Mouse (Mus musculus) forebrain, embryonic 14.5 days (tissue): ENCODE results near the gene Gadd45a. TPM values are rescaled to one million over a fixed set of nuclear protein-coding genes. Genes with fewer than 3 reads are reported as not detected.
A peak's percentile ranks its signal among the peaks of the same experiment; 100 is the strongest.

ENCODE experiments used
- ATAC-seq: fragments of 200-750 bp; cut with Nextera tagmentation; 2 replicates; pipeline ENCODE4 v1.8.0; 2017; ENCODE audit warnings: mild to moderate bottlenecking, moderate library complexity
- DNase-seq: peaks from one replicate; pipeline ENCODE4 v3.0.0-alpha.2; 2015; ENCODE audit warnings: low spot score
- H3K27ac ChIP-seq: fragments of 300-500 bp; sonication (generic); 2 replicates; pipeline ENCODE4 v1.5.1; 2014; ENCODE audit warnings: low read depth, mild to moderate bottlenecking, control low read depth, low read length, moderate library complexity
- H3K27me3 ChIP-seq: fragments of 300-500 bp; sonication (generic); replicated peaks from 2 replicates; pipeline ENCODE4 v1.6.1; 2014; ENCODE audit warnings: low read length, control low read depth, mixed read lengths; ENCODE audit not compliant: control insufficient read depth, insufficient read depth
- H3K36me3 ChIP-seq: fragments of 300-500 bp; sonication (generic); 2 replicates; pipeline ENCODE4 v1.6.1; 2014; ENCODE audit warnings: low read length, control low read depth; ENCODE audit not compliant: control insufficient read depth, insufficient read depth
- H3K4me1 ChIP-seq: fragments of 300-500 bp; sonication (generic); 2 replicates; pipeline ENCODE4 v1.6.1; 2014; ENCODE audit warnings: antibody characterized with exemption, low read length, control low read depth; ENCODE audit not compliant: control insufficient read depth, insufficient read depth
- H3K4me2 ChIP-seq: fragments of 300-500 bp; sonication (generic); 2 replicates; pipeline ENCODE4 v1.6.1; 2014; ENCODE audit warnings: mild to moderate bottlenecking, control low read depth, low read length
- H3K4me3 ChIP-seq: fragments of 300-500 bp; sonication (generic); 2 replicates; pipeline ENCODE4 v1.5.1; 2014; ENCODE audit warnings: low read depth, low read length, control low read depth
- H3K9ac ChIP-seq: fragments of 300-500 bp; sonication (generic); 2 replicates; pipeline ENCODE4 v1.6.1; 2014; ENCODE audit warnings: mild to moderate bottlenecking, low read length, control low read depth, moderate library complexity
- H3K9me3 ChIP-seq: fragments of 300-500 bp; sonication (generic); replicated peaks from 2 replicates; pipeline ENCODE4 v1.6.1; 2016; ENCODE audit warnings: low read length, control low read depth, mixed read lengths; ENCODE audit not compliant: control insufficient read depth
- WGBS: fragments of 180-500 bp; shearing (Covaris S2); extraction: QIAGEN DNeasy Blood & Tissue Kit; methylation state at CpG from one replicate; pipeline ENCODE4 v1.1.7; 2014; 5-methylcytosine and 5-hydroxymethylcytosine counted together
- polyA plus RNA-seq: library from polyadenylated mRNA; unstranded; fragments of >200 nt; fragmentation: Nextera tagmentation; extraction: Ambion mirVana; gene quantifications from 2 replicates; pipeline ENCODE4 v1.2.1, GENCODE M21; 2014

Gadd45a gene
- polyA plus RNA-seq, 1 experiment from 2014 or later: 9.4 TPM

DNA sequence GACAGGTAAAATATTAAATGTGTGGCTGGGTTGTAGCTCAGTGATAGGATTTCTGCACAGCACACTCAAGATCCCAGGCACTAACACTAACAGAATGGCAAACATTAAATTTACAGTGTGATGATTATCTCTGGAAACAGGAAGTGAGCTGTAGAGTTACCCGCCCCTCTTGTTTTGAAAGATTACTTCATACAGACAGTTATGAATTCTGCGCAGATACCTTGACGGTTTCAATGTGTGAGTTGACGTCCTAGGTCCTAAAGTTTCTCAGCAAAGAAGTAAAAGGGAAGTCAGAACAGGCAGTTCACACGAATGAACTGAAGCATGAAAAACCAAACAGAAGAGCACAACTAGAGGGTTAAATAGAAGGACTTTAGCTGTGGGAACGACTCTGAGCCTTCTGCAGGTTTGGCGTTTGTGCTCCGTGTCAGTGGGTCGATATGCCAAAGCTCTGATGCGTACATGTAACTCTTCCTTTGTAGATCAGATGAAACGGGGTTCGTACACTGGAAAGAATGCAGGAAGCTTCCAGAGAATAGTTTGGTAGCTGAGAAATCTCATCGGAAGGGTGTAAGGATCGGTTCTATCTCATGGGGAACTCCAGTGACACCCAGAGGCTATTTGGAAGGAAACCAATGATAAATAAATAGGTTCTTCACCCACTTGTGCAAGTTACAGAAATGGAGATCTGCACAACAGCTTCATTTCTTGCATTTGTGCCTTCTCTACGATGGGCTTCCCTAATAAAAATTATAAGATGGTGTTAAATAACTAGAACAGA lies 19.0 kb upstream of the Gadd45a start:
- DNase-seq: no peak
- WGBS: 84% methylated on average over 15 of the region's 15 CpGs
- H3K4me1 ChIP-seq: no peaks in the 10 kb centered on the region
- H3K4me3 ChIP-seq: no peak overlapping the region
- H3K27me3 ChIP-seq: no peaks in the 10 kb centered on the region
- no peak overlapping the region for H3K9ac ChIP-seq
- H3K36me3 ChIP-seq: no peaks in the 10 kb centered on the region
- H3K9me3 ChIP-seq: no peaks in the 10 kb centered on the region
- no peak overlapping the region for H3K4me2 ChIP-seq
- no peak for ATAC-seq
- H3K27ac ChIP-seq: no peak overlapping the region

DNA sequence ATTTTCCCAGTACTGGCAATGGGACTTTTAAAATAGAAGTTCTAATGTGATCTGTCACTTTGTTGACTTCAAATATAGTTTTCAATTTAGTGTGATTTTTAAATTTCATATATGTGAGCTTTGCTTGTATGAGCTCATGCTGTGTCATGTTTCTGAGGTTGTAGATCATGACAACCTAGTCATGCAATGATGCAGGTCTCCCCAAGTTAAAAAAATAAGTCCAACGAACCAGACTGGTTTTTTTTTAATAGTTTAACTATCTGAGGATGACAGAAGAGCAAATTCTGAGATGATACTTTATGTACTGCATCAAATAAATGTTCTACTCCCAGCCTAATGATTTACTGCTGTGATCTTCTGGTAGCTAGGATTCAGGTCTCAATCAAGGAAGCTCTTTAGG lies 12.8 kb upstream of the Gadd45a start:
- H3K36me3 ChIP-seq: no peaks in the 10 kb centered on the region
- 75% methylated on average over 1 of the region's 1 CpGs for WGBS
- no peak overlapping the region for H3K9ac ChIP-seq
- H3K4me1 ChIP-seq: peaks cover 9% of the 10 kb centered on the region; the same call in 1 of the 2 replicates
- no peak for ATAC-seq
- no peak for DNase-seq
- no peak overlapping the region for H3K4me3 ChIP-seq
- no peak overlapping the region for H3K4me2 ChIP-seq
- no peak overlapping the region for H3K27ac ChIP-seq
- no peaks in the 10 kb centered on the region for H3K27me3 ChIP-seq
- no peaks in the 10 kb centered on the region for H3K9me3 ChIP-seq

- no peaks in the 10 kb centered on the region for H3K27me3 ChIP-seq
- 41% methylated on average over 2 of the region's 2 CpGs for WGBS
- H3K27ac ChIP-seq: no peak overlapping the region
- no peaks in the 10 kb centered on the region for H3K36me3 ChIP-seq
- no peaks in the 10 kb centered on the region for H3K9me3 ChIP-seq
- DNase-seq (no peak), ATAC-seq (peak; percentile 51; the same call in 1 of the 2 replicates)
- peaks cover 9% of the 10 kb centered on the region; the same call in 1 of the 2 replicates for H3K4me1 ChIP-seq
- H3K9ac ChIP-seq: no peak overlapping the region
- no peak overlapping the region for H3K4me2 ChIP-seq
- H3K4me3 ChIP-seq: no peak overlapping the region
Observed at GRCm38 (mm10) chr6:67049695-67050038, 12.4 kb upstream of the Gadd45a start.

GRCm38 (mm10) chr6:67048880-67049694 lies 11.8 kb upstream of the Gadd45a start:
- no peak overlapping the region for H3K4me2 ChIP-seq
- ATAC-seq (peak; percentile 83), DNase-seq (peak; percentile 67)
- peaks cover 9% of the 10 kb centered on the region; the same call in 1 of the 2 replicates for H3K4me1 ChIP-seq
- H3K27ac ChIP-seq: no peak overlapping the region
- H3K9ac ChIP-seq: no peak overlapping the region
- 32% methylated on average over 7 of the region's 7 CpGs for WGBS
- H3K4me3 ChIP-seq: no peak overlapping the region
- H3K27me3 ChIP-seq: no peaks in the 10 kb centered on the region
- no peaks in the 10 kb centered on the region for H3K9me3 ChIP-seq
- no peaks in the 10 kb centered on the region for H3K36me3 ChIP-seq

GRCm38 (mm10) chr6:67048052-67048691 lies 10.9 kb upstream of the Gadd45a start:
- Histone ChIP-seq H3K9me3 (no peaks in the 10 kb centered on the region), H3K36me3 (no peaks in the 10 kb centered on the region), H3K27me3 (no peaks in the 10 kb centered on the region), H3K9ac (no peak overlapping the region), H3K27ac (no peak overlapping the region), H3K4me3 (no peak overlapping the region), H3K4me1 (peaks cover 9% of the 10 kb centered on the region; the same call in 1 of the 2 replicates), H3K4me2 (no peak overlapping the region)
- DNase-seq: peak; percentile 66
- WGBS: 57% methylated on average over 3 of the region's 3 CpGs
- ATAC-seq: peak; percentile 72

- Histone ChIP-seq H3K27me3 (no peaks in the 10 kb centered on the region), H3K4me1 (peaks cover 9% of the 10 kb centered on the region; the same call in 1 of the 2 replicates), H3K4me2 (no peak overlapping the region), H3K27ac (no peak overlapping the region), H3K36me3 (no peaks in the 10 kb centered on the region), H3K9me3 (no peaks in the 10 kb centered on the region), H3K9ac (no peak overlapping the region), H3K4me3 (no peak overlapping the region)
- ATAC-seq: no peak
- 89% methylated on average over 3 of the region's 3 CpGs for WGBS
- DNase-seq: no peak
Observed at GRCm38 (mm10) chr6:67046937-67047336, 9.7 kb upstream of the Gadd45a start.

- no peaks in the 10 kb centered on the region for H3K9me3 ChIP-seq
- ATAC-seq (no peak), DNase-seq (no peak)
- H3K27me3 ChIP-seq: no peaks in the 10 kb centered on the region
- H3K4me2 ChIP-seq: no peak overlapping the region
- H3K4me1 ChIP-seq: peaks cover 9% of the 10 kb centered on the region; the same call in 1 of the 2 replicates
- 93% methylated on average over 3 of the region's 3 CpGs for WGBS
- H3K9ac ChIP-seq: no peak overlapping the region
- no peaks in the 10 kb centered on the region for H3K36me3 ChIP-seq
- no peak overlapping the region for H3K27ac ChIP-seq
- no peak overlapping the region for H3K4me3 ChIP-seq
Observed at GRCm38 (mm10) chr6:67045424-67045823, 8.2 kb upstream of the Gadd45a start.

DNA sequence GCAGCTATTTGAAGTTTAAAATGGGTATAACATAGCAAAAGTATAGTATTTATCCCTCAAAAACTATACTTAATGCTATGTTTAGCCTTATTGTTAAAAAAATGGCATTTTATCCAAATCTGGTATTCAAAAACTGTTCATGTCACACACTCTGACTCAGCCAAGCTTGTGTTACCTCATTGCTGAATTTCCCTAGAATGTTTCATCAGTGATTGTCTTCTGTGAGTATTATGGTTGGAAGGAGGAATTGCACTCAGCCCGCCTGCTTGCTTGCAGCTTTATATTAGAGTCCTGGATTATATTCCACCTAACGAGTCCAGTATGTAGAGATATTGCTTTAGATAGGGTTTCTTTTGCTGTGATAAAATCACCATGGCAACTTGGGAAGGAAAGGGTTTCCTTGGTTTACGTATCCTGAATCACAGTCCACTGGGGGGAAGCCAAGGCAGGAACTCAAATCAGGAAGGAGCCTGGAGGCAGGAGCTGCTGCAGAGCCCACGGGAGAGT lies 3.7 kb upstream of the Gadd45a start:
- H3K36me3 ChIP-seq: no peaks in the 10 kb centered on the region
- ATAC-seq: no peak
- no peaks in the 10 kb centered on the region for H3K9me3 ChIP-seq
- H3K4me3 ChIP-seq: no peak overlapping the region
- WGBS: 52% methylated on average over 4 of the region's 4 CpGs
- H3K27me3 ChIP-seq: no peaks in the 10 kb centered on the region
- DNase-seq: no peak
- no peak overlapping the region for H3K4me2 ChIP-seq
- no peak overlapping the region for H3K27ac ChIP-seq
- H3K9ac ChIP-seq: no peak overlapping the region
- H3K4me1 ChIP-seq: 0 out of 2 replicates have a peak, but pooled peaks cover under 1% of the 10 kb centered on the region
